Comparison of ENCODE assay signal across 17 mouse cellular contexts in the genomic region with DNA sequence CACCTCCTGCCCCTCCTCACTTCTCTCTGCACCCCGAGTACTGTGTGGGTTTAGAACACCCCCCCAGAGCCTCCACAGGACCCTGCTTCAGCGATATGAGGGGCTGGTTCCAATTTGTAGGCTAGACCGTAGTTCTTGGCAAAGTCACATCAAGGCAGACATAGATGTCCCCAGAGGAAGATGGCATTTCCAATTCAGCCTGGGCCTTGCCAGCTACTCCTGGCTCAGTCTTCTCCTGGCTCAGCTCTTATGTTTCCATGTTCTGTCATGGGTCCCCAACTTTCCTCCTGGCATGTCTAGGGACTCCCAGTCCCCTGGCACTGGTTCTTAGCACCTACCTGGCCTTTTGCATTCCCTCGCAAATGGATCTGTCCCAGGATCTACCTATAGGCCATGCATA.
DNase-seq lines count a peak whose midpoint lies in the region.
"Had no signal": no experiment of that assay in that cellular context is flagged by ENCODE, and none has a peak within 500 bp of the region (broad histone marks: within the 10 kb centered on the region; RNA-seq: fewer than 3 reads in every experiment).

No protein-coding gene starts in this region.

- peak; percentile 30 for DNase-seq in adrenal gland, postnatal 14 days
- DNase-seq in adrenal gland, adult (ENCODE audit: inconsistent age in 2 of 2, low spot score in 1 of 2) = no peak
- DNase-seq in cerebellum, adult 9-11 months = peak; percentile 51
- no peak for DNase-seq in cerebellum, adult 9-10 months
- DNase-seq in cerebellum, postnatal 25 days = peak; percentile 50 to 54
- DNase-seq in cerebellum, adult 18-20 months = no peak
- peak; percentile 1 for DNase-seq in right cerebral cortex, postnatal 14 days
- no peak for DNase-seq in right cerebral cortex, postnatal 36 days (ENCODE audit: low spot score in 2 of 2)
- DNase-seq: adrenal gland, adult 2 months; B cell, adult 2 months; embryo, embryonic 11 days; gastrocnemius, postnatal 25 days; heart, adult 18-20 months; heart, postnatal 10 days; heart, postnatal 36 days; kidney, adult 11 months; kidney, adult 8-10 months had no signal

Comparison
In these comparisons a context has a peak if more than half of its experiments do, and no peak if none do; other contexts are left out.
1. DNase-seq: peak in adrenal gland, postnatal 14 days (single experiment), cerebellum, adult 9-11 months (single experiment), cerebellum, postnatal 25 days (2 of 2) and right cerebral cortex, postnatal 14 days (single experiment); none in adrenal gland, adult (0 of 2), cerebellum, adult 9-10 months (single experiment), cerebellum, adult 18-20 months (0 of 2) and right cerebral cortex, postnatal 36 days (0 of 2).